Mouse (Mus musculus): ENCODE results near the gene Gm14151. TPM values are rescaled to one million over a fixed set of nuclear protein-coding genes. Genes with fewer than 3 reads are reported as not detected.
"Not testable (repeated sequence)": the region's sequence is repeated elsewhere in the genome, so short reads cannot be mapped to it uniquely, and the experiment has no call there.

Gene Gm14151
- polyA plus RNA-seq (2015; fragmentation: Nextera tagmentation; extraction: Ambion mirVana): not detected in 2 replicates

- H3K9ac ChIP-seq (replicated peaks); H3K27me3 ChIP-seq (replicated peaks); H3K4me3 ChIP-seq (replicated peaks); H3K27ac ChIP-seq (replicated peaks); ATAC-seq (ENCODE audit: low FRiP score); H3K4me1 ChIP-seq; H3K36me3 ChIP-seq; H3K9me3 ChIP-seq (replicated peaks); H3K4me2 ChIP-seq: not testable (repeated sequence)
- WGBS: no CpG with 5 or more reads among the region's 3 CpGs
Observed at GRCm38 (mm10) chr2:151092250-151092649, at the start of gene Gm14151. TSS of gene Gm14151 (minus strand) at chr2:151092350.

GRCm38 (mm10) chr2:151097945-151098344 lies 5.8 kb upstream of the Gm14151 start, which contains the start of gene Gm14147:
TSS of gene Gm14147 (plus strand) at chr2:151098245.
- H3K27me3 ChIP-seq (replicated peaks); ATAC-seq (ENCODE audit: low FRiP score); H3K9me3 ChIP-seq (replicated peaks); H3K4me2 ChIP-seq; H3K27ac ChIP-seq (replicated peaks); H3K36me3 ChIP-seq; H3K4me1 ChIP-seq; H3K4me3 ChIP-seq (replicated peaks); H3K9ac ChIP-seq (replicated peaks): not testable (repeated sequence)
- no CpG with 5 or more reads among the region's 3 CpGs for WGBS

- Histone ChIP-seq H3K4me3 (replicated peaks) (no peak overlapping the region), H3K27me3 (replicated peaks) (no peaks in the 10 kb centered on the region), H3K4me2 (no peak overlapping the region), H3K9ac (replicated peaks) (no peak overlapping the region), H3K27ac (replicated peaks) (no peak overlapping the region), H3K36me3 (no peaks in the 10 kb centered on the region), H3K4me1 (no peaks in the 10 kb centered on the region), H3K9me3 (replicated peaks) (no peaks in the 10 kb centered on the region)
- WGBS: 88% methylated on average over 1 of the region's 1 CpGs
- ATAC-seq (ENCODE audit: low FRiP score): no peak
Observed at GRCm38 (mm10) chr2:151056637-151057036, 35.5 kb downstream of the Gm14151 start.

- H3K27ac ChIP-seq (replicated peaks): no peak overlapping the region
- no peak for ATAC-seq (ENCODE audit: low FRiP score)
- no peaks in the 10 kb centered on the region for H3K36me3 ChIP-seq
- whole genome bisulfite sequencing: 95% methylated on average over 1 of the region's 1 CpGs
- no peak overlapping the region for H3K4me3 ChIP-seq (replicated peaks)
- peaks cover 22% of the 10 kb centered on the region for H3K4me1 ChIP-seq
- no peak overlapping the region for H3K4me2 ChIP-seq
- H3K9ac ChIP-seq (replicated peaks): no peak overlapping the region
- no peaks in the 10 kb centered on the region for H3K9me3 ChIP-seq (replicated peaks)
- H3K27me3 ChIP-seq (replicated peaks): no peaks in the 10 kb centered on the region
Observed at GRCm38 (mm10) chr2:151040411-151040810, 51.7 kb downstream of the Gm14151 start.

GRCm38 (mm10) chr2:151039726-151040125 lies 52.4 kb downstream of the Gm14151 start:
- WGBS: 35% methylated on average over 8 of the region's 8 CpGs
- H3K9ac ChIP-seq (replicated peaks): peak overlapping the region; percentile 75

GRCm38 (mm10) chr2:151039232-151039695 lies 52.9 kb downstream of the Gm14151 start, which contains the start of the genes Ninl and Nanp:
TSS of gene Ninl (minus strand) at chr2:151039382.
TSS of gene Nanp (minus strand) at chr2:151039398.
- peak within 1 kb of the TSS; percentile 89 for H3K9ac ChIP-seq (replicated peaks)
- no peaks in the 10 kb centered on the region for H3K27me3 ChIP-seq (replicated peaks)
- H3K36me3 ChIP-seq: no peaks in the 10 kb centered on the region
- peak within 1 kb of the TSS; percentile 85 for H3K27ac ChIP-seq (replicated peaks)
- under 1% methylated on average over 34 of the region's 34 CpGs for WGBS
- H3K9me3 ChIP-seq (replicated peaks): no peaks in the 10 kb centered on the region
- H3K4me2 ChIP-seq: peak within 1 kb of the TSS; percentile 78
- peak; percentile 97 for ATAC-seq (ENCODE audit: low FRiP score)
- peaks cover 22% of the 10 kb centered on the region for H3K4me1 ChIP-seq
- peak within 1 kb of the TSS; percentile 77 for H3K4me3 ChIP-seq (replicated peaks)

More at GRCm38 (mm10) chr2:151039726-151040125, 52.4 kb downstream of the Gm14151 start:
- peak overlapping the region; percentile 85 for H3K27ac ChIP-seq (replicated peaks)
- peak; percentile 55 for ATAC-seq (ENCODE audit: low FRiP score)
- peaks cover 22% of the 10 kb centered on the region for H3K4me1 ChIP-seq
- no peaks in the 10 kb centered on the region for H3K36me3 ChIP-seq
- no peaks in the 10 kb centered on the region for H3K9me3 ChIP-seq (replicated peaks)
- H3K27me3 ChIP-seq (replicated peaks): no peaks in the 10 kb centered on the region
- peak overlapping the region; percentile 77 for H3K4me3 ChIP-seq (replicated peaks)
- H3K4me2 ChIP-seq: peak overlapping the region; percentile 78

GRCm38 (mm10) chr2:151038811-151039222 lies 53.3 kb downstream of the Gm14151 start:
- Histone ChIP-seq H3K27me3 (replicated peaks) (no peaks in the 10 kb centered on the region), H3K9me3 (replicated peaks) (no peaks in the 10 kb centered on the region), H3K27ac (replicated peaks) (peak overlapping the region; percentile 77), H3K4me3 (replicated peaks) (peak overlapping the region; percentile 77), H3K9ac (replicated peaks) (peak overlapping the region; percentile 89), H3K36me3 (no peaks in the 10 kb centered on the region), H3K4me2 (peak overlapping the region; percentile 78), H3K4me1 (peaks cover 22% of the 10 kb centered on the region)
- ATAC-seq (ENCODE audit: low FRiP score): no peak; the same call in none of the 2 replicates
- WGBS: under 1% methylated on average over 30 of the region's 30 CpGs

GRCm38 (mm10) chr2:151037876-151038552 lies 54.1 kb downstream of the Gm14151 start:
- peak overlapping the region; percentile 77 for H3K4me3 ChIP-seq (replicated peaks)
- H3K4me2 ChIP-seq: peak overlapping the region; percentile 78
- no peaks in the 10 kb centered on the region for H3K27me3 ChIP-seq (replicated peaks)
- 53% methylated on average over 18 of the region's 18 CpGs for WGBS
- peaks cover 22% of the 10 kb centered on the region for H3K4me1 ChIP-seq
- H3K27ac ChIP-seq (replicated peaks): 0 out of 2 replicates have a peak overlapping the region, but pooled peaks have one; percentile 77
- H3K9ac ChIP-seq (replicated peaks): peak overlapping the region; percentile 89
- ATAC-seq (ENCODE audit: low FRiP score): no peak
- H3K9me3 ChIP-seq (replicated peaks): no peaks in the 10 kb centered on the region
- H3K36me3 ChIP-seq: no peaks in the 10 kb centered on the region

GRCm38 (mm10) chr2:151037292-151037691 lies 54.9 kb downstream of the Gm14151 start:
- ATAC-seq (ENCODE audit: low FRiP score): no peak
- Histone ChIP-seq H3K9ac (replicated peaks) (no peak overlapping the region), H3K9me3 (replicated peaks) (no peaks in the 10 kb centered on the region)

More at GRCm38 (mm10) chr2:151037292-151037691, 54.9 kb downstream of the Gm14151 start:
- no peak overlapping the region for H3K27ac ChIP-seq (replicated peaks)
- 98% methylated on average over 1 of the region's 1 CpGs for WGBS
- no peaks in the 10 kb centered on the region for H3K36me3 ChIP-seq
- H3K4me1 ChIP-seq: peaks cover 22% of the 10 kb centered on the region
- no peaks in the 10 kb centered on the region for H3K27me3 ChIP-seq (replicated peaks)
- H3K4me2 ChIP-seq: peak overlapping the region; percentile 78
- H3K4me3 ChIP-seq (replicated peaks): no peak overlapping the region

Other genes starting within 250 kb of the Gm14151 start
- 126 and 148 TPM in 2 replicates for gene Abhd12, start 187.6 kb downstream of the Gm14151 start, polyA plus RNA-seq (2015; fragmentation: Nextera tagmentation; extraction: Ambion mirVana)
- gene Gins1, start 186.9 kb downstream of the Gm14151 start, polyA plus RNA-seq (2015; fragmentation: Nextera tagmentation; extraction: Ambion mirVana): 12.8 and 16.1 TPM in 2 replicates
- 2.9 and 3.7 TPM in 2 replicates for gene Ninl, start 53.0 kb downstream of the Gm14151 start, polyA plus RNA-seq (2015; fragmentation: Nextera tagmentation; extraction: Ambion mirVana)
- gene Nanp, start 53.0 kb downstream of the Gm14151 start, polyA plus RNA-seq (2015; fragmentation: Nextera tagmentation; extraction: Ambion mirVana): 37.8 and 40.1 TPM in 2 replicates
- gene Gm14147, start 5.9 kb upstream of the Gm14151 start, polyA plus RNA-seq (2015; fragmentation: Nextera tagmentation; extraction: Ambion mirVana): not detected in 2 replicates

Data from neural tube, embryonic 15.5 days (tissue).